Mouse (Mus musculus) kidney, adult 2 months (tissue): Measurements from ENCODE around the gene Srsf1.

Experiments
- CTCF ChIP-seq: fragments of 200-500 bp; conservative IDR thresholded peaks from 2 replicates; pipeline ENCODE4 v1.5.1; 2011; ENCODE audit warnings: low read depth, mild to moderate bottlenecking, control low read depth, low read length, moderate library complexity, mixed read lengths; ENCODE audit not compliant: insufficient read depth, insufficient read length
- POLR2A ChIP-seq: fragments of 200-500 bp; IDR thresholded peaks from one replicate; pipeline ENCODE4 v1.6.1; 2011; ENCODE audit warnings: low read depth, low read length, control low read depth

- TF ChIP-seq POLR2A (no peak), CTCF (no peak)
These were observed 16.3 kb upstream of the Srsf1 start for GRCm38 (mm10) chr11:88030836-88031235.
